Mouse (Mus musculus) embryonic facial prominence, embryonic 11.5 days (tissue): Measurements from ENCODE around the gene Lmbrd2. TPM values are rescaled to one million over a fixed set of nuclear protein-coding genes. Genes with fewer than 3 reads are reported as not detected.

Experiments used
- ATAC-seq: fragments of 200-750 bp; cut with Nextera tagmentation; replicated peaks from 2 replicates; pipeline ENCODE4 v1.8.0; 2017; ENCODE audit warnings: low read depth; ENCODE audit not compliant: insufficient number of reproducible peaks, low FRiP score, low TSS enrichment
- DNase-seq: peaks from one replicate; pipeline ENCODE4 v3.0.0-alpha.2; 2015; ENCODE audit warnings: low spot score
- H3K27ac ChIP-seq: fragments of 300-500 bp; sonication (generic); replicated peaks from 2 replicates; pipeline ENCODE4 v1.5.1; 2014; ENCODE audit warnings: mild to moderate bottlenecking, low read depth, low read length, control low read depth
- H3K27me3 ChIP-seq: fragments of 300-500 bp; sonication (generic); 2 replicates; pipeline ENCODE4 v1.6.1; 2014; ENCODE audit warnings: mild to moderate bottlenecking, low read length, moderate library complexity, mixed read lengths; ENCODE audit not compliant: control insufficient read depth, insufficient read depth
- H3K36me3 ChIP-seq: fragments of 300-500 bp; sonication (generic); replicated peaks from 2 replicates; pipeline ENCODE4 v1.6.1; 2014; ENCODE audit warnings: low read depth, mild to moderate bottlenecking, low read length, moderate library complexity, mixed read lengths; ENCODE audit not compliant: control insufficient read depth, insufficient read depth
- H3K4me1 ChIP-seq: fragments of 300-500 bp; sonication (generic); 2 replicates; pipeline ENCODE4 v1.6.1; 2014; ENCODE audit warnings: low read length, mixed read lengths; ENCODE audit not compliant: control insufficient read depth, insufficient read depth
- H3K4me2 ChIP-seq: fragments of 300-500 bp; sonication (generic); 2 replicates; pipeline ENCODE4 v1.6.1; 2014; ENCODE audit warnings: low read depth, mild to moderate bottlenecking, control low read depth, low read length, moderate library complexity
- H3K4me3 ChIP-seq: fragments of 300-500 bp; sonication (generic); 2 replicates; pipeline ENCODE4 v1.5.1; 2014; ENCODE audit warnings: low read depth, low read length, control low read depth
- H3K9ac ChIP-seq: fragments of 300-500 bp; sonication (generic); replicated peaks from 2 replicates; pipeline ENCODE4 v1.6.1; 2014; ENCODE audit warnings: mild to moderate bottlenecking, control low read depth, low read length
- H3K9me3 ChIP-seq: fragments of 300-500 bp; sonication (generic); replicated peaks from 2 replicates; pipeline ENCODE4 v1.6.1; 2016; ENCODE audit warnings: mild to moderate bottlenecking, low read length, inconsistent platforms, mixed read lengths; ENCODE audit not compliant: control insufficient read depth
- WGBS: fragments of 180-500 bp; shearing (Covaris S2); extraction: QIAGEN DNeasy Blood & Tissue Kit; methylation state at CpG from one replicate; pipeline ENCODE4 v1.1.7; 2014; 5-methylcytosine and 5-hydroxymethylcytosine counted together
- polyA plus RNA-seq: library from polyadenylated mRNA; unstranded; fragments of >200 nt; fragmentation: Nextera tagmentation; extraction: Ambion mirVana; gene quantifications from 2 replicates; pipeline ENCODE4 v1.2.1, GENCODE M21; 2014

The Lmbrd2 gene
- polyA plus RNA-seq, 1 experiment from 2014 or later, result 4.1 TPM

GRCm38 (mm10) chr15:9124856-9125255 lies 15.5 kb upstream of the Lmbrd2 start:
- WGBS, result 94% methylated on average over 21 of the region's 21 CpGs
- H3K36me3 ChIP-seq, result peaks cover 6% of the 10 kb centered on the region
- no peak overlapping the region for H3K9ac ChIP-seq
- H3K9me3 ChIP-seq, result no peaks in the 10 kb centered on the region
- ATAC-seq, result no peak
- no peak overlapping the region for H3K4me2 ChIP-seq
- no peak overlapping the region for H3K4me3 ChIP-seq
- H3K27ac ChIP-seq, result no peak overlapping the region
- DNase-seq, result no peak
- H3K27me3 ChIP-seq, result no peaks in the 10 kb centered on the region
- no peaks in the 10 kb centered on the region for H3K4me1 ChIP-seq

GRCm38 (mm10) chr15:9127051-9127791 lies 13.1 kb upstream of the Lmbrd2 start:
- Histone ChIP-seq H3K36me3 (peaks cover 4% of the 10 kb centered on the region), H3K4me3 (no peak overlapping the region), H3K9ac (no peak overlapping the region), H3K4me1 (no peaks in the 10 kb centered on the region), H3K27ac (no peak overlapping the region), H3K9me3 (no peaks in the 10 kb centered on the region), H3K4me2 (no peak overlapping the region), H3K27me3 (no peaks in the 10 kb centered on the region)
- 91% methylated on average over 7 of the region's 7 CpGs for WGBS
- ATAC-seq, result no peak
- no peak for DNase-seq

GRCm38 (mm10) chr15:9130772-9131498 lies 9.4 kb upstream of the Lmbrd2 start:
- H3K9ac ChIP-seq, result no peak overlapping the region
- H3K36me3 ChIP-seq, result peaks cover 4% of the 10 kb centered on the region
- H3K27me3 ChIP-seq, result no peaks in the 10 kb centered on the region
- 76% methylated on average over 9 of the region's 9 CpGs for WGBS
- DNase-seq (peak; percentile 41), ATAC-seq (no peak)
- no peaks in the 10 kb centered on the region for H3K9me3 ChIP-seq
- no peak overlapping the region for H3K4me2 ChIP-seq
- H3K4me1 ChIP-seq, result no peaks in the 10 kb centered on the region
- no peak overlapping the region for H3K27ac ChIP-seq
- H3K4me3 ChIP-seq, result no peak overlapping the region

- Histone ChIP-seq H3K36me3 (peaks cover 7% of the 10 kb centered on the region), H3K4me2 (no peak overlapping the region), H3K27me3 (no peaks in the 10 kb centered on the region), H3K4me3 (no peak overlapping the region), H3K9me3 (no peaks in the 10 kb centered on the region), H3K4me1 (no peaks in the 10 kb centered on the region), H3K27ac (no peak overlapping the region), H3K9ac (no peak overlapping the region)
- no peak for DNase-seq
- ATAC-seq, result no peak
- 83% methylated on average over 4 of the region's 4 CpGs for WGBS
Observed at GRCm38 (mm10) chr15:9131499-9131888, 8.9 kb upstream of the Lmbrd2 start.

- peaks cover 10% of the 10 kb centered on the region for H3K36me3 ChIP-seq
- WGBS, result 86% methylated on average over 13 of the region's 13 CpGs
Observed at GRCm38 (mm10) chr15:9132693-9133443, 7.5 kb upstream of the Lmbrd2 start.

GRCm38 (mm10) chr15:9134891-9135507 lies 5.4 kb upstream of the Lmbrd2 start:
- Histone ChIP-seq H3K27ac (no peak overlapping the region), H3K4me3 (no peak overlapping the region), H3K9me3 (no peaks in the 10 kb centered on the region), H3K4me1 (no peaks in the 10 kb centered on the region), H3K4me2 (no peak overlapping the region), H3K27me3 (no peaks in the 10 kb centered on the region), H3K36me3 (peaks cover 9% of the 10 kb centered on the region), H3K9ac (no peak overlapping the region)
- DNase-seq (peak; percentile 48), ATAC-seq (no peak)
- WGBS, result 60% methylated on average over 6 of the region's 6 CpGs

More at GRCm38 (mm10) chr15:9132693-9133443, 7.5 kb upstream of the Lmbrd2 start:
- H3K27ac ChIP-seq, result no peak overlapping the region
- H3K4me3 ChIP-seq, result no peak overlapping the region
- H3K27me3 ChIP-seq, result no peaks in the 10 kb centered on the region
- H3K4me2 ChIP-seq, result no peak overlapping the region
- ATAC-seq (no peak), DNase-seq (no peak)
- no peak overlapping the region for H3K9ac ChIP-seq
- H3K4me1 ChIP-seq, result no peaks in the 10 kb centered on the region
- H3K9me3 ChIP-seq, result no peaks in the 10 kb centered on the region

GRCm38 (mm10) chr15:9139447-9139846 lies 903 bp upstream of the Lmbrd2 start:
- no peak for DNase-seq
- Histone ChIP-seq H3K9me3 (no peaks in the 10 kb centered on the region), H3K9ac (peak overlapping the region; percentile 69), H3K27me3 (no peaks in the 10 kb centered on the region), H3K36me3 (peaks cover 9% of the 10 kb centered on the region), H3K4me3 (peak overlapping the region; percentile 64), H3K4me2 (peak overlapping the region; percentile 60), H3K27ac (no peak overlapping the region), H3K4me1 (no peaks in the 10 kb centered on the region)
- no peak for ATAC-seq
- 30% methylated on average over 10 of the region's 10 CpGs for WGBS
